Mouse (Mus musculus) heart, adult 2 months (tissue): Measurements from ENCODE around the gene Zbtb46. TPM values are rescaled to one million over a fixed set of nuclear protein-coding genes. Genes with fewer than 3 reads are reported as not detected.

Source experiments
- DNase-seq, 2 experiments: peaks; one replicate each; pipeline ENCODE4 v3.0.0; 2021
- H3K27ac ChIP-seq: fragments of 200-600 bp; 2 replicates; pipeline ENCODE4 v1.8.1; 2022
- H3K27me3 ChIP-seq: fragments of 200-500 bp; 2 replicates; pipeline ENCODE4 v1.6.1; 2012; ENCODE audit warnings: mild to moderate bottlenecking, low read length, inconsistent platforms, mixed read lengths; ENCODE audit not compliant: control insufficient read depth, insufficient read depth
- H3K36me3 ChIP-seq: fragments of 200-500 bp; 2 replicates; pipeline ENCODE4 v1.6.1; 2012; ENCODE audit warnings: low read length, inconsistent platforms; ENCODE audit not compliant: control insufficient read depth, insufficient read depth
- H3K4me1 ChIP-seq: fragments of 200-500 bp; 2 replicates; pipeline ENCODE4 v1.6.1; 2011; ENCODE audit warnings: low read length; ENCODE audit not compliant: control insufficient read depth, insufficient read depth
- H3K4me3 ChIP-seq: fragments of 200-600 bp; 2 replicates; pipeline ENCODE4 v1.8.1; 2022
- H3K79me2 ChIP-seq: fragments of 200-500 bp; replicated peaks from 2 replicates; pipeline ENCODE4 v1.6.1; 2012; ENCODE audit warnings: mild to moderate bottlenecking, inconsistent platforms, low read length, moderate library complexity, mixed read lengths; ENCODE audit not compliant: control insufficient read depth, insufficient read depth
- H3K9ac ChIP-seq: fragments of 200-500 bp; 2 replicates; pipeline ENCODE4 v1.6.1; 2012; ENCODE audit warnings: low read depth, mild to moderate bottlenecking, control low read depth, inconsistent platforms, low read length, mixed read lengths
- CTCF ChIP-seq: fragments of 200-600 bp; IDR thresholded peaks from 2 replicates; pipeline ENCODE4 v1.8.1; 2022; ENCODE audit warnings: antibody characterized with exemption, mild to moderate bottlenecking, moderate library complexity
- EP300 ChIP-seq: fragments of 200-500 bp; IDR thresholded peaks from 2 replicates; pipeline ENCODE4 v1.6.1; 2011; ENCODE audit warnings: low read depth, low read length, control low read depth; ENCODE audit not compliant: insufficient read depth
- POLR2A ChIP-seq: fragments of 200-500 bp; IDR thresholded peaks from 2 replicates; pipeline ENCODE4 v1.6.1; 2011; ENCODE audit warnings: mild to moderate bottlenecking, low read depth, low read length, control low read depth; ENCODE audit not compliant: insufficient read depth
- WGBS: fragments of 180-500 bp; shearing (Covaris S2); methylation state at CpG from one replicate; pipeline ENCODE4 v1.1.7; 2018; 5-methylcytosine and 5-hydroxymethylcytosine counted together
- intact Hi-C: fragments of 180-260 bp; cut with DNase I; formaldehyde crosslinking; loops from one replicate; pipeline ENCODE4 v1.15.1; 2025
- polyA plus RNA-seq: library from polyadenylated mRNA; depleted of rRNA; stranded (reverse); fragments of >200 nt; gene quantifications from 2 replicates; pipeline ENCODE4 v1.2.3, GENCODE M21; 2012
- total RNA-seq, 2 experiments: library from RNA; stranded (reverse); gene quantifications; 2 replicates each; pipeline ENCODE4 v1.2.3; 2021

Zbtb46 gene
- total and polyA plus RNA-seq, 3 experiments: 8.3 to 13.2 (median 10.7) TPM

- intact Hi-C loops: loop anchor here (2.0 kb wide), 1 partner anchor 15 kb away; no protein-coding TSS in a partner anchor
- no peak for DNase-seq
- no peak overlapping the region for H3K4me3 ChIP-seq
- no peaks in the 10 kb centered on the region for H3K79me2 ChIP-seq
- no peaks in the 10 kb centered on the region for H3K27me3 ChIP-seq
- TF ChIP-seq EP300 (no peak), CTCF (no peak), POLR2A (no peak)
- no peak overlapping the region for H3K9ac ChIP-seq
- peaks cover 27% of the 10 kb centered on the region for H3K4me1 ChIP-seq
- H3K36me3 ChIP-seq: peaks cover 9% of the 10 kb centered on the region
- no peak overlapping the region; the same call in 1 of the 2 replicates for H3K27ac ChIP-seq
- WGBS: 34% methylated on average over 1 of the region's 1 CpGs
Measured at GRCm38 (mm10) chr2:181485741-181486140, 26.5 kb upstream of the Zbtb46 start.

DNA sequence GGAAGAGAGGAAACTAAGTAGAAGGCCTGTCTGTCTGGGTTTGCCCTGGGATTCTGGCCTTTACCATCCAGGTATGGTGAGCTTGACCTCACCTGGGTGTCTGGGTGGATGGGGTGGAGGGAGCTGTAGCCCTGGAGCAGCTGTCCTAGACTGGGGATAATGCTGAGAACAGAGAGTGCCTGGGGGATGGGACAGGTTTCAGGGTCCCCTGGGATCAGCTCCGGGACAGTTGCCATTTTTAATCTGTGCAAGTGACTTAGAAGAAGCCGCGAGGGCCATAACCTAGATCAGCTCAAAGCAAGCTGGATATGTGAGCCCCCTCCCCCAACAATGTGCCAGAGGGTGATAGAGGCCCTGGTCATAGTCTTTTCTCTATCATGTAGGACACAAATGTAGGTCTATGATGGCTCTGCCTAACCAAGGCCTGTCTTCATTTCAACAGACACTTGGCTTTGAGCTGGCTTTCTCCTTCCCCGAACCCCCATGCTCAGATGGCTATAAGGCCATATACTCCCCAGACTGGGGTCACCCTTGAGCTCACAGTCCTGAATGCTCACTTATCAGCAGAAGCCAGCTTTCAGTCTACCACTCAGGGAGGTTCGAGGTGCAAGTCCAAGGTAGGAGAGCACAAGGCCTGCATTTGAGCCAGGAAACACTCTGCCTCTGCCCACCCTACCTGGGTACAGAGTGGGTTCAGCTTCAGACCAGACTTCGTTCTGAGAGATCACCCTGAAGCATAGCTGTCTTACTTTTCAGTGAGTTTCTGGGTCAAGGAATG lies 25.4 kb upstream of the Zbtb46 start:
- no peak overlapping the region for H3K4me3 ChIP-seq
- TF ChIP-seq POLR2A: no peak
- no peak for TF ChIP-seq EP300
- no peak for TF ChIP-seq CTCF
- no peaks in the 10 kb centered on the region for H3K79me2 ChIP-seq
- intact Hi-C loops: loop anchor here (2.0 kb wide), 1 partner anchor 14 kb away; no protein-coding TSS in a partner anchor
- DNase-seq: peak; percentile 42 to 63
- peak overlapping the region; percentile 76 for H3K27ac ChIP-seq
- peaks cover 27% of the 10 kb centered on the region for H3K4me1 ChIP-seq
- no peaks in the 10 kb centered on the region for H3K27me3 ChIP-seq
- 59% methylated on average over 6 of the region's 6 CpGs for WGBS
- H3K36me3 ChIP-seq: peaks cover 9% of the 10 kb centered on the region
- no peak overlapping the region for H3K9ac ChIP-seq

DNA sequence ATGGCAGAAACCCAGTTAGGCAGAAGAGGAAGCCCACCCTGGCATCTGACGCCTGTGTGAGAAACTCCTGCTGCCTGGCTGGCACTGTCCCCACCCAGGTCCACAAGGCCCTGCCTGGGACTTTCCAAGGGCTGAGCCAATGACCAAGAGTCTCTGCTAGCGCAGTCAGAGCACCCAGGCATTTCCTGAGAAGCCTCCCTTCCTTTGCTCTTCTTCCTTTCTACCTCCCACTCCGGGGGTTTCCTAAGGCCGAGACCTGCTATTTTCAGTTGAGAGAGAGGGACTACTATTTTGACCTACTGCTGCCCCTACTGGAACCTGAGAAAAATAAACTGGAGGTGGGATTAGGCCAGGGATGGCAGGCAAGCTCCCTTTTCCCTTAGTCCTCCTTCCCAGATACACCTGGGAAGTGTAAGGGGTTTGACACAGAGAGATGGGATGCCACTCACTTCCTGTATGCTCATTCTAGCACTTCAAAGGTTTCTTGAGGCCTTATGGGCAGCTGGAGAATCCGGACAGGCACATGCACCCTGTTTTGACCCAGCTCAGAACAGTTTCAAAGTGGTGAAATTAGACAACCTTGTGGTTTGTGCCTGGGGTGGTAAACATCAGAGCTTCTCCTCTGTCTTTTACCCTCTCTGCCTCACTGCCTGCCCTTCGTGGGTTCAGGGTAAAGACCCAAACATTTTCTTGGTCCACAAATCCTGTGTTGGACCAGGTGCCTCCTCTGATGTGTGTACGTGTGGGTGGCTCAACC lies 24.5 kb upstream of the Zbtb46 start:
- intact Hi-C loops: loop anchor here (1.0 to 2.0 kb wide), 2 partner anchors 13 to 25 kb away; no protein-coding TSS in a partner anchor

DNA sequence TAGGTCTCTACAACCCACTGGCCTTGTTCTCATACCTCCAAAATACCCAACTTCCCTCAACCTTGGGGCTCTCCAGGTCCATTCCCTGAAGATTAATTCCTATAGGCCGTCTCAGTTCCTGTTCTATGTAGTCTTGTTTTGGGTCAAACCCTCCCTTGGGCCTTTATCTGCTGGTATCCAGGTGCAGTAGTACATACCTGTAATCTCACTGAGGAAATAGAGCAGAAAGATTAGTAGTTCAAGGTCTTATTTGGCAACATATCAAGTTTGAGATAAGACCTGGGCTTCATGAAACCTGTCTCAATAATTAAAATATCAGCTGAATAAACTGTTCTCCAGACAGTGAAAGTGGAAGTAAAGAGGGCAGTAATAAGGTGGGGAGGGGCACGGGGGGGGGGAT lies 23.9 kb upstream of the Zbtb46 start:
- Histone ChIP-seq H3K79me2 (no peaks in the 10 kb centered on the region), H3K36me3 (peaks cover 6% of the 10 kb centered on the region), H3K9ac (no peak overlapping the region), H3K4me3 (no peak overlapping the region), H3K4me1 (peaks cover 27% of the 10 kb centered on the region), H3K27ac (peak overlapping the region; percentile 76), H3K27me3 (no peaks in the 10 kb centered on the region)
- TF ChIP-seq EP300: no peak
- no peak for TF ChIP-seq CTCF
- no peak for TF ChIP-seq POLR2A
- intact Hi-C loops: loop anchor here (1.0 kb wide), 1 partner anchor 25 kb away; no protein-coding TSS in a partner anchor
- DNase-seq: no peak
- WGBS: 16% methylated on average over 2 of the region's 2 CpGs

More for the DNA sequence above, 24.5 kb upstream of the Zbtb46 start:
- Histone ChIP-seq H3K27me3 (no peaks in the 10 kb centered on the region), H3K4me3 (peak overlapping the region; percentile 29; the same call in 1 of the 2 replicates), H3K36me3 (peaks cover 9% of the 10 kb centered on the region), H3K9ac (peak overlapping the region; percentile 39; the same call in 1 of the 2 replicates), H3K79me2 (no peaks in the 10 kb centered on the region), H3K4me1 (peaks cover 27% of the 10 kb centered on the region), H3K27ac (peak overlapping the region; percentile 76)
- peak; percentile 78 to 82 for DNase-seq
- WGBS: 22% methylated on average over 7 of the region's 7 CpGs
- TF ChIP-seq CTCF: peak; percentile 78
- peak; percentile 65; the same call in 1 of the 2 replicates for TF ChIP-seq EP300
- no peak for TF ChIP-seq POLR2A

GRCm38 (mm10) chr2:181472256-181472827 lies 13.1 kb upstream of the Zbtb46 start:
- WGBS: 34% methylated on average over 1 of the region's 1 CpGs
- DNase-seq: peak; percentile 55

More at GRCm38 (mm10) chr2:181472256-181472827, 13.1 kb upstream of the Zbtb46 start:
- intact Hi-C loops: loop anchor here (5.0 kb wide), 1 partner anchor 200 kb away; the partner anchor contains the start of gene Sox18
- Histone ChIP-seq H3K4me1 (peaks cover 25% of the 10 kb centered on the region), H3K27me3 (no peaks in the 10 kb centered on the region), H3K27ac (peak overlapping the region; percentile 89), H3K4me3 (no peak overlapping the region), H3K9ac (no peak overlapping the region), H3K36me3 (peaks cover 4% of the 10 kb centered on the region), H3K79me2 (no peaks in the 10 kb centered on the region)
- TF ChIP-seq POLR2A: no peak
- no peak for TF ChIP-seq EP300
- no peak for TF ChIP-seq CTCF
